Mouse (Mus musculus): ENCODE data around the gene Tesk1.

GRCm38 (mm10) chr4:43457124-43457523 is 15.4 kb downstream of the Tesk1 start:
- no peak for TF ChIP-seq CTCF (conservative IDR thresholded peaks at IDR 0.05; ENCODE audit: low read length)
- no peak for TF ChIP-seq POU5F1 (IDR thresholded peaks at IDR 0.05; ENCODE audit: borderline replicate concordance, low read length)
